Mouse (Mus musculus): ENCODE data around the gene Mrpl17.

DNA sequence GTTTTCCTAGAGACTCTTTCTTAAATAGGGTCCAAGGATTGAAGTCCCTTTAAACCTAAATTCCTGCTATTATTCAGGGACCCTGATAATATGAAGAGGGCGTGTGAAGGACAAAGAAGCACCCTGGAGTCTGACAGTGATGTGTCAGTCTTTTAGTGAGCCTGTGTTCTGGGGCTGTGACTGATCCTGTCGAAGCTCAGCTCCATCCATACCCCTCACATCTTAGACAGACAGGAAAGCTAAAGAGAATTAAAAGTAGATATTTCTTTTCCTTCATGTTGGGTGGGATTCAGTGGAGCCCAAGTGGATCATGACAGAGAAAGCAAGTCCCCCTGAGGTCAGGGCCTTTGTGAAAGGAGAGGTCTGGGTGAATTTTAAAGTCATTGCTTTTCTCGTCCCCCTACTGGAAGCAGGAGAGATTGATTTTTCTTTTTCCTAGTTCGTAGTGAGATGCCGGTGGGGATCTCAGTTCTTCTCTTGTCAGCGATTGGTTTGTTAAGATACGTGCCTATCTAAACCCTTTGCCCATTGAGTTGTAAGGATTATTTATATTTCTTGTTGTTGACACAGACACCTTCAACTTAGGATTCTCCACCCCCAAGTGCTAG, 15.0 kb downstream of the Mrpl17 start:
- no peak for TF ChIP-seq CTCF (conservative IDR thresholded peaks at IDR 0.05; ENCODE audit: insufficient read depth, insufficient read length, low read depth, low read length)
- no peak for TF ChIP-seq POLR2A (IDR thresholded peaks at IDR 0.05; ENCODE audit: low read depth, low read length)
